Mouse (Mus musculus): ENCODE data around the gene Fam171a1. TPM values are rescaled to one million over a fixed set of nuclear protein-coding genes. Genes with fewer than 3 reads are reported as not detected.

Gene Fam171a1
- polyA plus RNA-seq, 2 experiments, result 1.7 to 2.4 TPM

- H3K27ac ChIP-seq, result no peak overlapping the region
- 60% methylated on average over 5 of the region's 5 CpGs for WGBS (ENCODE audit: insufficient replicate concordance)
- ATAC-seq (ENCODE audit: insufficient read depth) (no peak), DNase-seq (ENCODE audit: low read depth in 3 of 3, low spot score in 3 of 3) (no peak)
- H3K4me3 ChIP-seq (ENCODE audit: insufficient read depth in 1 of 2, low read depth in 2 of 2, low read length in 2 of 2), result no peak overlapping the region
- H3K4me2 ChIP-seq (ENCODE audit: low read depth), result no peak overlapping the region
- H3K27me3 ChIP-seq (ENCODE audit: control insufficient read depth, insufficient read depth, low read length), result no peaks in the 10 kb centered on the region
- H3K9ac ChIP-seq (replicated peaks), result no peak overlapping the region
- H3K9me3 ChIP-seq (ENCODE audit: control insufficient read depth, low read length), result no peaks in the 10 kb centered on the region
- no peak for TF ChIP-seq CTCF (IDR thresholded peaks at IDR 0.05; ENCODE audit: low read depth)
- TF ChIP-seq EP300 (IDR thresholded peaks at IDR 0.05; ENCODE audit: low read depth), result no peak
- no peaks in the 10 kb centered on the region for H3K36me3 ChIP-seq (replicated peaks; ENCODE audit: control insufficient read depth, insufficient read depth, low read depth)
- H3K4me1 ChIP-seq (replicated peaks; ENCODE audit: control insufficient read depth in 2 of 2, insufficient read depth in 2 of 2, low read length in 1 of 2), result 0 out of 4 replicates have a peak, but pooled peaks cover 0 to 4% of the 10 kb centered on the region in 2 experiments
These were observed 26.6 kb downstream of the Fam171a1 start for GRCm38 (mm10) chr2:3140585-3140984.

GRCm38 (mm10) chr2:3141804-3142203 is 27.8 kb downstream of the Fam171a1 start:
- Histone ChIP-seq H3K4me3 (ENCODE audit: insufficient read depth in 1 of 2, low read depth in 2 of 2, low read length in 2 of 2) (no peak overlapping the region), H3K9me3 (ENCODE audit: control insufficient read depth, low read length) (no peaks in the 10 kb centered on the region), H3K4me1 (replicated peaks; ENCODE audit: control insufficient read depth in 2 of 2, insufficient read depth in 2 of 2, low read length in 1 of 2) (0 out of 4 replicates have a peak, but pooled peaks cover 0 to 4% of the 10 kb centered on the region in 2 experiments), H3K36me3 (replicated peaks; ENCODE audit: control insufficient read depth, insufficient read depth, low read depth) (no peaks in the 10 kb centered on the region), H3K9ac (replicated peaks) (no peak overlapping the region), H3K27me3 (ENCODE audit: control insufficient read depth, insufficient read depth, low read length) (no peaks in the 10 kb centered on the region), H3K27ac (no peak overlapping the region), H3K4me2 (ENCODE audit: low read depth) (no peak overlapping the region)
- DNase-seq (ENCODE audit: low read depth in 3 of 3, low spot score in 3 of 3) (no peak), ATAC-seq (ENCODE audit: insufficient read depth) (no peak)
- WGBS (ENCODE audit: insufficient replicate concordance), result 66% methylated on average over 4 of the region's 4 CpGs
- TF ChIP-seq EP300 (IDR thresholded peaks at IDR 0.05; ENCODE audit: low read depth), result no peak

DNA sequence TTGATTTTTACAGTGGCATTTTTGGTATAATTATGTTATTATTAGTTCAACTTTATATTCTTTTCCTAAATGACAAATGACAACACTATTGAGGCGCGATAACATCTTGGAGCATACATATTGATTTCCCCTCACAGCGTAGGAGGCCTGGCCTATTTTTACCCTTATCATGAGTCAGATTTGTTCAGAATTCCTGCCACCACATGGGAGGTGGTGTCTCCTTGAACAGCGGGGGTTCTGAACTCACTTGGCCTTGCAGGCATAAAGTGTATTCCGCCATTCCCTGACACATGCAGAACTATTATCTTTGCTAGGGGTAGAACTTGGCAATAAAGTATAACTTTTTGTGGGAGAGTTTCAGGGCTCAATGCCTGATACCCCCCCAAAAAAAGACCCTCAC is 30.3 kb downstream of the Fam171a1 start:
- no peak overlapping the region for H3K4me2 ChIP-seq (ENCODE audit: low read depth)
- H3K9ac ChIP-seq (replicated peaks), result no peak overlapping the region
- DNase-seq (ENCODE audit: low read depth in 3 of 3, low spot score in 3 of 3) (no peak), ATAC-seq (ENCODE audit: insufficient read depth) (no peak)
- H3K4me1 ChIP-seq (replicated peaks; ENCODE audit: control insufficient read depth in 2 of 2, insufficient read depth in 2 of 2, low read length in 1 of 2), result 0 out of 4 replicates have a peak, but pooled peaks cover 0 to 2% of the 10 kb centered on the region in 2 experiments
- H3K9me3 ChIP-seq (ENCODE audit: control insufficient read depth, low read length), result no peaks in the 10 kb centered on the region
- H3K27ac ChIP-seq, result no peak overlapping the region
- no peaks in the 10 kb centered on the region for H3K36me3 ChIP-seq (replicated peaks; ENCODE audit: control insufficient read depth, insufficient read depth, low read depth)
- H3K4me3 ChIP-seq (ENCODE audit: insufficient read depth in 1 of 2, low read depth in 2 of 2, low read length in 2 of 2), result no peak overlapping the region
- no peak for TF ChIP-seq EP300 (IDR thresholded peaks at IDR 0.05; ENCODE audit: low read depth)
- no peak for TF ChIP-seq CTCF (IDR thresholded peaks at IDR 0.05; ENCODE audit: low read depth)
- H3K27me3 ChIP-seq (ENCODE audit: control insufficient read depth, insufficient read depth, low read length), result no peaks in the 10 kb centered on the region
- 70% methylated on average over 5 of the region's 5 CpGs for WGBS (ENCODE audit: insufficient replicate concordance)

- DNase-seq (ENCODE audit: low read depth in 3 of 3, low spot score in 3 of 3), result no peak
- H3K4me3 ChIP-seq (ENCODE audit: insufficient read depth in 1 of 2, low read depth in 2 of 2, low read length in 2 of 2), result no peak overlapping the region
- no peak overlapping the region for H3K27ac ChIP-seq
- 48% methylated on average over 6 of the region's 6 CpGs for WGBS (ENCODE audit: insufficient replicate concordance)
- no peaks in the 10 kb centered on the region for H3K9me3 ChIP-seq (ENCODE audit: control insufficient read depth, low read length)
- TF ChIP-seq EP300 (IDR thresholded peaks at IDR 0.05; ENCODE audit: low read depth) (no peak), CTCF (IDR thresholded peaks at IDR 0.05; ENCODE audit: low read depth) (no peak)
- ATAC-seq (ENCODE audit: insufficient read depth), result no peak
- H3K9ac ChIP-seq (replicated peaks), result no peak overlapping the region
- no peaks in the 10 kb centered on the region for H3K27me3 ChIP-seq (ENCODE audit: control insufficient read depth, insufficient read depth, low read length)
- H3K4me2 ChIP-seq (ENCODE audit: low read depth), result no peak overlapping the region
- H3K36me3 ChIP-seq (replicated peaks; ENCODE audit: control insufficient read depth, insufficient read depth, low read depth), result no peaks in the 10 kb centered on the region
- 0 out of 4 replicates have a peak, but pooled peaks cover 0 to 2% of the 10 kb centered on the region in 2 experiments for H3K4me1 ChIP-seq (replicated peaks; ENCODE audit: control insufficient read depth in 2 of 2, insufficient read depth in 2 of 2, low read length in 1 of 2)
These were observed 33.6 kb downstream of the Fam171a1 start for GRCm38 (mm10) chr2:3147550-3148157.

DNA sequence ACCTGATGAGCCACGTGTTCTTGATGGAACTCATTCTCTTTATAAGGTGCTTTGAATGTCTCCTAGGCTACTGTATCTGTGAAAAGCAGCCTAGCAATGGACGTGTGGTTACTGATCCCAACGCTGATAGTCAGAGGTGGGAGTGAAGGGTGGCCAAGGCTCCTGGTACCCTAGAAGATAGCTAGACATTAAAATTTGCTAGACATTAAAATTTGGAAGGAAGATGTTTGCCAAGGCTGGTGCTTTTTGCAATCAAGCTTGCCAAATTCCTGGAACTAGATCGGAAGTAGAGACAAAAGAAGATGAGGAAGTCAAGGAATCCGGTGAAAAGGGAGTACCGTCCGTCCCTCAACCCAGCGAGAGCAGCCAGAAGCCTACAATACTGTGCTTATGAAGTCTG is 34.7 kb downstream of the Fam171a1 start:
- Histone ChIP-seq H3K9ac (replicated peaks) (no peak overlapping the region), H3K36me3 (replicated peaks; ENCODE audit: control insufficient read depth, insufficient read depth, low read depth) (no peaks in the 10 kb centered on the region), H3K4me1 (replicated peaks; ENCODE audit: control insufficient read depth in 2 of 2, insufficient read depth in 2 of 2, low read length in 1 of 2) (0 out of 4 replicates have a peak, but pooled peaks cover 0 to 2% of the 10 kb centered on the region in 2 experiments), H3K4me2 (ENCODE audit: low read depth) (no peak overlapping the region), H3K9me3 (ENCODE audit: control insufficient read depth, low read length) (no peaks in the 10 kb centered on the region), H3K27me3 (ENCODE audit: control insufficient read depth, insufficient read depth, low read length) (no peaks in the 10 kb centered on the region), H3K4me3 (ENCODE audit: insufficient read depth in 1 of 2, low read depth in 2 of 2, low read length in 2 of 2) (no peak overlapping the region), H3K27ac (no peak overlapping the region)
- DNase-seq (ENCODE audit: low read depth in 3 of 3, low spot score in 3 of 3), result no peak
- no peak for ATAC-seq (ENCODE audit: insufficient read depth)
- 65% methylated on average over 8 of the region's 8 CpGs for WGBS (ENCODE audit: insufficient replicate concordance)
- TF ChIP-seq CTCF (IDR thresholded peaks at IDR 0.05; ENCODE audit: low read depth) (no peak), EP300 (IDR thresholded peaks at IDR 0.05; ENCODE audit: low read depth) (no peak)

All from liver, embryonic 14.5 days (tissue).